Mouse (Mus musculus) E14TG2a.4 (cell line): ENCODE measurements around the gene Nkap.
A peak's percentile ranks its signal among the peaks of the same experiment; 100 is the strongest.

ENCODE experiments used
- H3K27me3 ChIP-seq: 2 replicates; pipeline ENCODE4 v1.6.1; 2014; ENCODE audit warnings: low read length, control low read depth; ENCODE audit not compliant: insufficient read depth
- H3K36me3 ChIP-seq: 2 replicates; pipeline ENCODE4 v1.6.1; 2014; ENCODE audit warnings: low read length, control low read depth; ENCODE audit not compliant: insufficient read depth
- H3K4me1 ChIP-seq: replicated peaks from 2 replicates; pipeline ENCODE4 v1.6.1; 2014; ENCODE audit warnings: low read depth, low read length, control low read depth
- H3K4me3 ChIP-seq: replicated peaks from 2 replicates; pipeline ENCODE4 v1.5.1; 2014; ENCODE audit warnings: mild to moderate bottlenecking, low read length
- H3K9me3 ChIP-seq: 2 replicates; pipeline ENCODE4 v1.6.1; 2014; ENCODE audit warnings: low read length, control low read depth
- CTCF ChIP-seq: conservative IDR thresholded peaks from 2 replicates; pipeline ENCODE4 v1.5.1; 2014; ENCODE audit warnings: low read length
- NANOG ChIP-seq: IDR thresholded peaks from 2 replicates; pipeline ENCODE4 v1.6.1; 2014; ENCODE audit warnings: borderline replicate concordance, low read length, mixed read lengths
- POU5F1 ChIP-seq: IDR thresholded peaks from 2 replicates; pipeline ENCODE4 v1.6.1; 2014; ENCODE audit warnings: low read length, borderline replicate concordance

Nkap gene

GRCm38 (mm10) chrX:37095106-37095768 is 31.4 kb upstream of the Nkap start:
- Histone ChIP-seq H3K4me1 (no peaks in the 10 kb centered on the region), H3K36me3 (peaks cover 73% of the 10 kb centered on the region), H3K9me3 (no peaks in the 10 kb centered on the region), H3K27me3 (no peaks in the 10 kb centered on the region), H3K4me3 (no peak overlapping the region)
- no peak for TF ChIP-seq CTCF
- TF ChIP-seq POU5F1 = no peak
- TF ChIP-seq NANOG = no peak

GRCm38 (mm10) chrX:37098681-37099080 is 27.9 kb upstream of the Nkap start:
- Histone ChIP-seq H3K4me1 (no peaks in the 10 kb centered on the region), H3K27me3 (no peaks in the 10 kb centered on the region), H3K9me3 (no peaks in the 10 kb centered on the region), H3K4me3 (no peak overlapping the region), H3K36me3 (peaks cover 68% of the 10 kb centered on the region)
- no peak for TF ChIP-seq POU5F1

GRCm38 (mm10) chrX:37103826-37104225 is 22.8 kb upstream of the Nkap start:
- Histone ChIP-seq H3K4me1 (no peaks in the 10 kb centered on the region), H3K4me3 (no peak overlapping the region), H3K36me3 (peaks cover 55% of the 10 kb centered on the region), H3K27me3 (no peaks in the 10 kb centered on the region), H3K9me3 (no peaks in the 10 kb centered on the region)
- TF ChIP-seq CTCF (peak; percentile 22; the same call in 1 of the 2 replicates), POU5F1 (no peak)

GRCm38 (mm10) chrX:37109526-37110192 is 16.9 kb upstream of the Nkap start:
- peak overlapping the region; percentile 86 for H3K4me3 ChIP-seq
- TF ChIP-seq POU5F1 (no peak), CTCF (no peak), NANOG (no peak)
- peaks cover 21% of the 10 kb centered on the region for H3K36me3 ChIP-seq
- H3K9me3 ChIP-seq = no peaks in the 10 kb centered on the region
- H3K27me3 ChIP-seq = no peaks in the 10 kb centered on the region
- 0 out of 2 replicates have a peak, but pooled peaks cover 4% of the 10 kb centered on the region for H3K4me1 ChIP-seq

GRCm38 (mm10) chrX:37110193-37110880 is 16.3 kb upstream of the Nkap start, which contains the start of gene Upf3b:
Gene Upf3b, minus strand, starts transcription at chrX:37110322.
- Histone ChIP-seq H3K27me3 (no peaks in the 10 kb centered on the region; the same call in 1 of the 2 replicates), H3K36me3 (peaks cover 19% of the 10 kb centered on the region), H3K4me3 (peak within 1 kb of the TSS; percentile 86), H3K9me3 (no peaks in the 10 kb centered on the region), H3K4me1 (0 out of 2 replicates have a peak, but pooled peaks cover 4% of the 10 kb centered on the region)
- no peak for TF ChIP-seq CTCF
- no peak for TF ChIP-seq NANOG
- TF ChIP-seq POU5F1 = no peak

- Histone ChIP-seq H3K4me3 (no peak overlapping the region), H3K9me3 (no peaks in the 10 kb centered on the region), H3K27me3 (no peaks in the 10 kb centered on the region; the same call in 1 of the 2 replicates), H3K36me3 (peaks cover 15% of the 10 kb centered on the region), H3K4me1 (0 out of 2 replicates have a peak, but pooled peaks cover 4% of the 10 kb centered on the region)
- TF ChIP-seq CTCF = no peak
- TF ChIP-seq NANOG = no peak
- no peak for TF ChIP-seq POU5F1
These were observed 15.8 kb upstream of the Nkap start for GRCm38 (mm10) chrX:37110881-37111193.

GRCm38 (mm10) chrX:37117085-37117484 is 9.5 kb upstream of the Nkap start:
- H3K36me3 ChIP-seq = no peaks in the 10 kb centered on the region
- H3K4me3 ChIP-seq = no peak overlapping the region
- TF ChIP-seq POU5F1 (no peak), NANOG (no peak), CTCF (no peak)
- no peaks in the 10 kb centered on the region for H3K9me3 ChIP-seq
- no peaks in the 10 kb centered on the region; the same call in 1 of the 2 replicates for H3K27me3 ChIP-seq
- no peaks in the 10 kb centered on the region; the same call in 1 of the 2 replicates for H3K4me1 ChIP-seq

- Histone ChIP-seq H3K36me3 (no peaks in the 10 kb centered on the region), H3K4me3 (no peak overlapping the region), H3K4me1 (no peaks in the 10 kb centered on the region; the same call in 1 of the 2 replicates), H3K27me3 (no peaks in the 10 kb centered on the region; the same call in 1 of the 2 replicates), H3K9me3 (no peaks in the 10 kb centered on the region)
- TF ChIP-seq CTCF (no peak), POU5F1 (no peak), NANOG (no peak)
These were observed 7.0 kb upstream of the Nkap start for GRCm38 (mm10) chrX:37119585-37119984.
